In the genomic region with DNA sequence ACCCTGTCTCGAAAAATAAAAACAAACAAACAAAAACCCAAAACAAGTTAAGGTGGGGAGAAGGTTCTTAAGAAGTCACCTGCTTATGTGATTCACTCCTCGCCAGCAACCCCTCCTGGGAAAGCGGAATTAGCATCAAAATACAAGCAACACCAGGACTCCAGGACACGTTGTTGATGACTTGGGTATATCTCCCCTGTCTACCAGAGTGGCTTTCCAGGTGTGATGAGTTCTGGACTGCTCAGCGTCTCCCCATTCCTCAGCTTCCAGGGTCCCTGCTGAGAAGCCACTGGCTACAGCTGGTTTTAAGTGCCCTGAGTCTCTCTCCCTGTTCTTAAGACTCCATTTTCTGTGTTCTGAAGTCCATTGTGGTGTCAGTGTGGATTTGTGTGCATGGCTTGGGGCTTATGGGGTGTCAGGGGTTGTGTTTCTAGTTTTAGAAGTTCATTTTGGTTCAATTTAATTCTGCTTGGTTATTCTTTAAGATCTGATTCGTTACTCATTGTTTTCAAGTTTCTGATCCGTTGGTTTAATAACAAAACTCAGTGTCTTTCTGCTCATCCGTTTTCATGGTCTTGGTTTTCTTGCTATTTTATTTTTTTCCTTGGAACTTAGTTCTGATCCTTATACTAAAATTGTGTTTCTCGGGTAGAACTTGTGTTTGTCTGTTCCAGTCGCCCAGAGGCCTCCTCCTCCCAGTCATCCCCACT, we compare ENCODE assay signal across 7 mouse cellular contexts. TPM values are rescaled to one million over a fixed set of nuclear protein-coding genes. Genes with fewer than 3 reads are reported as not detected.
A peak's percentile ranks its signal among the peaks of the same experiment; 100 is the strongest.
DNase-seq lines count a peak whose midpoint lies in the region; ATAC-seq and TF ChIP-seq lines count a peak whose summit lies in the region.

No protein-coding gene starts in this region.

- 0 out of 2 replicates have a peak, but pooled peaks have one; percentile 12 for TF ChIP-seq EP300 in ES-Bruce4 (IDR thresholded peaks at IDR 0.05; ENCODE audit: insufficient read depth, low read depth, low read length)

- no peak for TF ChIP-seq CTCF in ES-Bruce4 (IDR thresholded peaks at IDR 0.05; ENCODE audit: low read depth, low read length)

- peak overlapping the region; percentile 58 for H3K9ac ChIP-seq in ES-Bruce4 (ENCODE audit: low read depth, poor library complexity, severe bottlenecking)
- H3K9ac ChIP-seq in hindbrain, embryonic 11.5 days (ENCODE audit: low read depth, low read length) = peak overlapping the region; percentile 33; the same call in 1 of the 2 replicates
- H3K9ac ChIP-seq in liver, embryonic 16.5 days (ENCODE audit: low read depth, low read length) = peak overlapping the region; percentile 32; the same call in 1 of the 2 replicates

- H3K27ac ChIP-seq in ES-Bruce4 (ENCODE audit: insufficient read depth, low read length) = peak overlapping the region; percentile 84
- no peak overlapping the region for H3K27ac ChIP-seq in hindbrain, embryonic 11.5 days (ENCODE audit: low read depth, low read length)
- peak overlapping the region; percentile 65 for H3K27ac ChIP-seq in liver, embryonic 16.5 days (ENCODE audit: low read length)

- DNase-seq in 3T3-L1 (ENCODE audit: low read depth, low spot score) = peak; percentile 27
- DNase-seq in hindbrain, embryonic 11.5 days (ENCODE audit: low spot score) = no peak
- DNase-seq in left cerebral cortex, postnatal 36 days (ENCODE audit: low spot score in 2 of 2) = no peak
- DNase-seq in layer of hippocampus, adult 9-11 months = no peak

- no peaks in the 10 kb centered on the region for H3K27me3 ChIP-seq in ES-Bruce4 (ENCODE audit: control insufficient read depth, insufficient read depth, low read length, poor library complexity, severe bottlenecking)
- H3K27me3 ChIP-seq in hindbrain, embryonic 11.5 days (ENCODE audit: control insufficient read depth, insufficient read depth, low read length) = no peaks in the 10 kb centered on the region
- H3K27me3 ChIP-seq in liver, embryonic 16.5 days (ENCODE audit: control insufficient read depth, insufficient read depth, low read depth, low read length) = no peaks in the 10 kb centered on the region

- H3K4me2 ChIP-seq in hindbrain, embryonic 11.5 days (replicated peaks; ENCODE audit: low read depth, low read length) = peak overlapping the region; percentile 27; the same call in 1 of the 2 replicates
- H3K4me2 ChIP-seq in liver, embryonic 16.5 days (ENCODE audit: low read depth, low read length) = peak overlapping the region; percentile 45

- TF ChIP-seq POLR2A in ES-Bruce4 (IDR thresholded peaks at IDR 0.05; ENCODE audit: insufficient read depth, low read length) = no peak

- no peaks in the 10 kb centered on the region for H3K4me1 ChIP-seq in ES-Bruce4 (ENCODE audit: control insufficient read depth, insufficient read depth, low read length)
- peaks cover 5% of the 10 kb centered on the region; the same call in 1 of the 2 replicates for H3K4me1 ChIP-seq in hindbrain, embryonic 11.5 days (replicated peaks; ENCODE audit: control insufficient read depth, insufficient read depth, low read length)
- peaks cover 3% of the 10 kb centered on the region; the same call in 1 of the 2 replicates for H3K4me1 ChIP-seq in liver, embryonic 16.5 days (ENCODE audit: control insufficient read depth, low read depth, low read length)

- WGBS in hindbrain, embryonic 11.5 days = 62% methylated on average over 10 of the region's 10 CpGs
- WGBS in liver, embryonic 16.5 days (ENCODE audit: insufficient replicate concordance) = 51% methylated on average over 10 of the region's 10 CpGs

- H3K36me3 ChIP-seq in ES-Bruce4 (ENCODE audit: control insufficient read depth, insufficient read depth, low read length, poor library complexity, severe bottlenecking) = peaks cover 8% of the 10 kb centered on the region
- H3K36me3 ChIP-seq in hindbrain, embryonic 11.5 days (ENCODE audit: control insufficient read depth, insufficient read depth, low read length) = no peaks in the 10 kb centered on the region
- H3K36me3 ChIP-seq in liver, embryonic 16.5 days (ENCODE audit: control insufficient read depth, insufficient read depth) = no peaks in the 10 kb centered on the region

- no peak for ATAC-seq in hindbrain, embryonic 11.5 days (ENCODE audit: low FRiP score)
- ATAC-seq in liver, embryonic 16.5 days (ENCODE audit: low read depth) = no peak
- no peak for ATAC-seq in monocyte, adult 5-6 weeks (replicated peaks; ENCODE audit: insufficient number of reproducible peaks, low FRiP score, low TSS enrichment, poor library complexity, severe bottlenecking)

- H3K4me3 ChIP-seq in ES-Bruce4 (ENCODE audit: low read depth, low read length) = peak overlapping the region; percentile 58
- H3K4me3 ChIP-seq in hindbrain, embryonic 11.5 days (ENCODE audit: low read depth, low read length) = no peak overlapping the region
- H3K4me3 ChIP-seq in liver, embryonic 16.5 days (ENCODE audit: low read depth, low read length) = peak overlapping the region; percentile 19; the same call in 1 of the 2 replicates

- intact Hi-C loops in left cerebral cortex, postnatal 36 days (cut with DNase I) = loop anchor here (5.0 kb wide), 1 partner anchor 52 kb away; no protein-coding TSS in a partner anchor

- H3K9me3 ChIP-seq in ES-Bruce4 (replicated peaks; ENCODE audit: control insufficient read depth, insufficient read depth, low read length, poor library complexity, severe bottlenecking) = no peaks in the 10 kb centered on the region
- no peaks in the 10 kb centered on the region for H3K9me3 ChIP-seq in hindbrain, embryonic 11.5 days (ENCODE audit: control insufficient read depth, low read length)
- H3K9me3 ChIP-seq in liver, embryonic 16.5 days (replicated peaks; ENCODE audit: control insufficient read depth, low read length) = no peaks in the 10 kb centered on the region

RNA-seq across cellular contexts. Expression of a gene that starts 7.7 kb away (rescaled TPM):
- 45.1 and 46.8 TPM in 2 replicates for polyA plus RNA-seq in ES-Bruce4 (2011; ENCODE audit: insufficient read depth, insufficient read length, low read depth, missing spikeins)
- 20.7 and 22.5 TPM in 2 replicates for polyA plus RNA-seq in hindbrain, embryonic 11.5 days (2014; fragmentation: Nextera tagmentation; extraction: Ambion mirVana)
- 9.9 and 10.5 TPM in 2 replicates for polyA plus RNA-seq in liver, embryonic 16.5 days (2015; fragmentation: Nextera tagmentation; extraction: Ambion mirVana)
- 10 to 100 TPM; 13.0 to 14.3 TPM for total RNA-seq in left cerebral cortex, postnatal 36 days (2021)
- total RNA-seq in monocyte, adult 5-6 weeks (2017) = 15.8 to 19.0 TPM (median 18.0 TPM) in 3 replicates
